Mouse (Mus musculus): Measurements from ENCODE around the gene Zfhx2. TPM values are rescaled to one million over a fixed set of nuclear protein-coding genes. Genes with fewer than 3 reads are reported as not detected.

Zfhx2 gene
- 0.19 and 0.28 TPM in 2 replicates for polyA plus RNA-seq (2012; rRNA removed)

GRCm38 (mm10) chr14:55092011-55092577 lies at the start of gene Zfhx2:
TSS of gene Zfhx2 (minus strand) at chr14:55092324.

GRCm38 (mm10) chr14:55116425-55117200 lies 24.5 kb upstream of the Zfhx2 start, which contains the start of gene Jph4:
TSS of gene Jph4 (minus strand) at chr14:55116935.

DNA sequence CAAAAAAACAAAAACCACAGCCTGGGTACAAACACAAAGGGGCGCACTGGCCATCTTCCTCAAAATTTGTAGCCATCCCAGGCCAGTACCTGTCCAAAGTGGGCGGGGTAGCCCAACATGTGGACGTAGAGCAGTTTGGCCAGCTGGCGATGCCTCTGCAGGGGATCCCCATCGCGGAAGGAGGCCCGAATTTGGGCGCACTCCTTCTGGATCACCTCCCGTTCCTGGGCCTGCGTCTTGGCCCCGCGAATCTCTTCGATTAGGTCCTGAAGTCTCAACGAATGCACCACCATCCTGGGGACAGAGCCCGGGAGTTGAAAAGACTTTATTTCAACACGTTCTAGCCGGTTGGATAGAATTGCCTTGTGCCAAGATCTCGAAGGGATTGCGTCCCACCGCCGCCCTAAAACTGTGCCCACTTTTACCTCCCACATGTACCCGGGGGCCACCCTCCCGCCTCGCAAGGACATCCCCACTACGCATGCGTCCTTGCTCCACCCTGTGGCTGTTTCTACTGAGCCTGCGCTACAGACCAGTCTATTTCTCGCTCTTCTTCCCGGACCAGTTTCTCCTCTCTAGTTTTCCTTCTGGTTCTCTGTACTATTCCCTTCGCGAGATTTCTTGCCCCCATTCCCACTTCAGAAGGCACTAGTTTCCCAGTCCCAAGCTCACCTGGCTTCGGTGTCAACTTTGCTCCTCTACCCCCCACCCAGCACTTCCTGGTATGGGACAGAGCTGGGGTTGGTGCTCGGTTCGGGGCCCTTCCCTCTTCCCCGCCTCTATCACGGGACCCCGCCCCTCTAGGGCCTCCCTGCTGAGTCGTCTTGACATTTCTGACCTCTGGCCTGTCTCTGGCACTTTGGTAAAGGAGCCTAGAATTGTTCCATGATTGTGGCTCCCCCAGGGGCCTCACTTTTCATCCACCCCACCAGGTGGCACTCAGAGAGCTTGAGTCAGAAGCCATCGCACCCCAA lies 14.0 kb upstream of the Zfhx2 start, which contains the start of gene Ap1g2:
Gene Ap1g2, minus strand, starts transcription at position 758 of the 974 bp plus-strand sequence.

GRCm38 (mm10) chr14:55094704-55095231 lies 2.6 kb upstream of the Zfhx2 start, which contains the start of gene Thtpa:
TSS of gene Thtpa (plus strand) at chr14:55094784.

DNA sequence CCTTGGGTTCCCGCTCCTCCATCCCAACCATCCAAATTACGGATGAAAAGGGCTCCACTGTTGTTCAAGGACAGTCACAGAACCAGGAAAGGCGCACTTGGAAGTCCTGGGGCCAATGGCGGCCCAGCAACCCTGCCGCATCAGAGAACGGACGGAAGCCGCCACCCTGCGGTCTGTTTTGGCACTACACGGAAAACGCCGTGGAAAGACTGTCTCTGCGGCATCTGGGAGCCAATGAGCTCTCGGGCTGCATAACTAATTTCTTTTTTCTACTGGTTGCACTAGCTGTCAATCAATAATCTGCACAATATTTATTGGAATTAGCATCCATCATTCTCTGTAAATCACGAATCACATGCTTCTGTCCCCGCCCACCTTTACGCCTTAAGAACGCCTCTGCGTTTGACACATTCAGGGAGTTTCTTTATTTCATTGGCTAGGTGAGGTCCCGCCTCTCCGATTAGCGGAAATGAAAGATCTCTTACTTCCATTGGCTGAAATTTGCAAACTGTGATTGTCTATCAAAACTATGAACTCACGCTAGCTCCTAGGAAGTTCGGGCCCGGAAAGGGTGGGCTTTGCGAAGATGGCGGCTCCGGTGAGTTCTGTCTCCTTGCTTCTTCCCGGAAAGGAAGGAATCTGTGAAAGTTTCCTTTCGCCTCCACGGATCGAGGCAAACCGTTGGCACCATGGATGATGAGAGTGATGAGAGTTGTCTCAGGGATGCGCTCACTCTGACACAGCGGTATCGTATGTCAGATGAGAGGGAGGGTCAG lies 76.9 kb downstream of the Zfhx2 start, which contains the start of gene Ngdn:
Gene Ngdn, plus strand, starts transcription at position 464 of the 776 bp plus-strand sequence.

Other genes with a start within 250 kb of the Zfhx2 start
- gene Homez, start 221.4 kb downstream of the Zfhx2 start, polyA plus RNA-seq (2012; rRNA removed), result 1.1 and 1.2 TPM in 2 replicates
- 2.6 and 3.0 TPM in 2 replicates for gene Ppp1r3e, start 214.8 kb downstream of the Zfhx2 start, polyA plus RNA-seq (2012; rRNA removed)
- gene Bcl2l2, start 208.9 kb downstream of the Zfhx2 start, polyA plus RNA-seq (2012; rRNA removed), result 4.9 and 5.8 TPM in 2 replicates
- gene Gm20521, start 208.9 kb downstream of the Zfhx2 start, polyA plus RNA-seq (2012; rRNA removed), result 0.09 and 0.10 TPM in 2 replicates
- gene Pabpn1, start 199.8 kb downstream of the Zfhx2 start, polyA plus RNA-seq (2012; rRNA removed), result 115 and 131 TPM in 2 replicates
- gene Slc22a17, start 179.2 kb downstream of the Zfhx2 start, polyA plus RNA-seq (2012; rRNA removed), result 2.8 and 5.0 TPM in 2 replicates
- gene Efs, start 166.2 kb downstream of the Zfhx2 start, polyA plus RNA-seq (2012; rRNA removed), result 0.25 and 0.83 TPM in 2 replicates
- gene Il25, start 159.6 kb downstream of the Zfhx2 start, polyA plus RNA-seq (2012; rRNA removed), result not detected in 2 replicates
- 0.12 TPM in 1 of 2 replicates, not detected in the other for gene Cmtm5, start 156.1 kb downstream of the Zfhx2 start, polyA plus RNA-seq (2012; rRNA removed)
- gene Myh6, start 125.4 kb downstream of the Zfhx2 start, polyA plus RNA-seq (2012; rRNA removed), result 0.02 and 0.20 TPM in 2 replicates
- not detected in 2 replicates for gene Gm17428, start 115.4 kb downstream of the Zfhx2 start, polyA plus RNA-seq (2012; rRNA removed)
- 0.07 and 2.9 TPM in 2 replicates for gene Myh7, start 97.7 kb downstream of the Zfhx2 start, polyA plus RNA-seq (2012; rRNA removed)
- 32.0 and 34.0 TPM in 2 replicates for gene Ngdn, start 76.9 kb downstream of the Zfhx2 start, polyA plus RNA-seq (2012; rRNA removed)
- 1.9 and 2.4 TPM in 2 replicates for gene Thtpa, start 2.5 kb upstream of the Zfhx2 start, polyA plus RNA-seq (2012; rRNA removed)
- gene Ap1g2, start 14.3 kb upstream of the Zfhx2 start, polyA plus RNA-seq (2012; rRNA removed), result 12.2 and 14.4 TPM in 2 replicates
- 0.02 and 0.05 TPM in 2 replicates for gene Jph4, start 24.6 kb upstream of the Zfhx2 start, polyA plus RNA-seq (2012; rRNA removed)
- gene Dhrs2, start 129.7 kb upstream of the Zfhx2 start, polyA plus RNA-seq (2012; rRNA removed), result 0.03 TPM in 2 replicates

All from liver, embryonic 14 days (tissue).